Mouse (Mus musculus) MEL (cell line): ENCODE results near the gene Ssr1. TPM values are rescaled to one million over a fixed set of nuclear protein-coding genes. Genes with fewer than 3 reads are reported as not detected.

Source experiments
- DNase-seq: peaks from one replicate; pipeline ENCODE4 v3.0.0; 2011; ENCODE audit warnings: low read depth, low spot score
- H3K27ac ChIP-seq: 2 replicates; pipeline ENCODE4 v1.5.1; 2012; ENCODE audit warnings: low read depth, mild to moderate bottlenecking, control low read depth, low read length, moderate library complexity; ENCODE audit not compliant: control insufficient read depth
- H3K27me3 ChIP-seq, 2 experiments: fragments of 150-350 bp in 1 of 2; sonication (generic) in 1 of 2; 2 replicates each; pipeline ENCODE4 v1.6.1; 2012; ENCODE audit warnings: low read length in 2 of 2, mild to moderate bottlenecking in 2 of 2, improper control_type of control experiment in 1 of 2, moderate library complexity in 1 of 2; ENCODE audit not compliant: insufficient read depth in 2 of 2, control insufficient read depth in 1 of 2
- H3K36me3 ChIP-seq, 2 experiments: 2 replicates each; pipeline ENCODE4 v1.6.1; 2012 to 2014; ENCODE audit warnings: low read length in 2 of 2, improper control_type of control experiment in 1 of 2, inconsistent platforms in 1 of 2, mild to moderate bottlenecking in 1 of 2; ENCODE audit not compliant: insufficient read depth in 2 of 2, control insufficient read depth in 1 of 2
- H3K4me1 ChIP-seq, 2 experiments: fragments of 150-350 bp in 1 of 2; sonication (generic) in 1 of 2; 2 replicates each; pipeline ENCODE4 v1.6.1; 2012; ENCODE audit warnings: low read length in 2 of 2, improper control_type of control experiment in 1 of 2, mild to moderate bottlenecking in 1 of 2; ENCODE audit not compliant: insufficient read depth in 2 of 2, control insufficient read depth in 1 of 2
- H3K4me3 ChIP-seq, 2 experiments: fragments of 150-350 bp in 1 of 2; sonication (generic) in 1 of 2; 2 replicates each; pipeline ENCODE4 v1.5.1; 2012; ENCODE audit warnings: low read depth in 2 of 2, low read length in 2 of 2, mild to moderate bottlenecking in 2 of 2, moderate library complexity in 2 of 2, control low read depth in 1 of 2, improper control_type of control experiment in 1 of 2; ENCODE audit not compliant: control insufficient read depth in 1 of 2, insufficient read depth in 1 of 2
- H3K79me2 ChIP-seq: 2 replicates; pipeline ENCODE4 v1.6.1; 2012; ENCODE audit warnings: mild to moderate bottlenecking, low read length, moderate library complexity; ENCODE audit not compliant: control insufficient read depth, poor library complexity, insufficient read depth
- H3K9ac ChIP-seq: 2 replicates; pipeline ENCODE4 v1.6.1; 2012; ENCODE audit warnings: low read depth, mild to moderate bottlenecking, control low read depth, low read length, moderate library complexity; ENCODE audit not compliant: control insufficient read depth, poor library complexity, severe bottlenecking
- H3K9me3 ChIP-seq: fragments of 150-350 bp; sonication (generic); replicated peaks from 2 replicates; pipeline ENCODE4 v1.6.1; 2012; ENCODE audit warnings: mild to moderate bottlenecking, low read length, improper control_type of control experiment, moderate library complexity; ENCODE audit not compliant: insufficient read depth
- BHLHE40 ChIP-seq: IDR thresholded peaks from 2 replicates; pipeline ENCODE4 v1.6.1; 2012; ENCODE audit warnings: low read depth, mild to moderate bottlenecking, inconsistent platforms, low read length, improper control_type of control experiment, borderline replicate concordance
- CHD1 ChIP-seq: IDR thresholded peaks from 2 replicates; pipeline ENCODE4 v1.6.1; 2012; ENCODE audit warnings: low read depth, mild to moderate bottlenecking, inconsistent platforms, low read length, improper control_type of control experiment
- CTCF ChIP-seq, 3 experiments: IDR thresholded peaks in 2 of 3; conservative IDR thresholded peaks in 1 of 3; 2 replicates each; pipeline ENCODE4 v1.5.1; 2011 to 2012; ENCODE audit warnings: low read length in 3 of 3, low read depth in 2 of 3, mild to moderate bottlenecking in 2 of 3, improper control_type of control experiment in 1 of 3, inconsistent platforms in 1 of 3, mixed read lengths in 1 of 3, moderate library complexity in 1 of 3; ENCODE audit not compliant: control insufficient read depth in 1 of 3, insufficient read depth in 1 of 3, poor library complexity in 1 of 3, severe bottlenecking in 1 of 3
- EP300 ChIP-seq, 2 experiments: IDR thresholded peaks; 2 replicates each; pipeline ENCODE4 v1.6.1; 2011; ENCODE audit warnings: improper control_type of control experiment in 2 of 2, low read length in 2 of 2, low read depth in 1 of 2, mild to moderate bottlenecking in 1 of 2
- GABPA ChIP-seq: IDR thresholded peaks from 2 replicates; pipeline ENCODE4 v1.6.1; 2012; ENCODE audit warnings: low read depth, mild to moderate bottlenecking, inconsistent platforms, low read length, improper control_type of control experiment, moderate library complexity
- GATA1 ChIP-seq: IDR thresholded peaks from 2 replicates; pipeline ENCODE4 v1.6.1; 2011; ENCODE audit warnings: low read depth, low read length, improper control_type of control experiment
- HCFC1 ChIP-seq: IDR thresholded peaks from 2 replicates; pipeline ENCODE4 v1.6.1; 2012; ENCODE audit warnings: low read depth, mild to moderate bottlenecking, inconsistent platforms, low read length, improper control_type of control experiment, moderate library complexity
- KAT2A ChIP-seq: conservative IDR thresholded peaks from 2 replicates; pipeline ENCODE4 v1.6.1; 2012; ENCODE audit warnings: low read depth, low read length, improper control_type of control experiment, inconsistent platforms
- MAX ChIP-seq: IDR thresholded peaks from 2 replicates; pipeline ENCODE4 v1.6.1; 2011; ENCODE audit warnings: low read length, improper control_type of control experiment
- MEF2A ChIP-seq: IDR thresholded peaks from 2 replicates; pipeline ENCODE4 v1.6.1; 2014; ENCODE audit warnings: low read depth, mild to moderate bottlenecking, inconsistent platforms, low read length, improper control_type of control experiment; ENCODE audit not compliant: poor library complexity, insufficient replicate concordance, severe bottlenecking; ENCODE audit errors: extremely low read depth
- MXI1 ChIP-seq: IDR thresholded peaks from 2 replicates; pipeline ENCODE4 v1.6.1; 2011; ENCODE audit warnings: mild to moderate bottlenecking, low read depth, low read length, improper control_type of control experiment
- MYB ChIP-seq: IDR thresholded peaks from 2 replicates; pipeline ENCODE4 v1.6.1; 2011; ENCODE audit warnings: mild to moderate bottlenecking, low read depth, low read length, improper control_type of control experiment
- MYC ChIP-seq: IDR thresholded peaks from 2 replicates; pipeline ENCODE4 v1.6.1; 2011; ENCODE audit warnings: low read depth, mild to moderate bottlenecking, low read length, improper control_type of control experiment, moderate library complexity
- NRF1 ChIP-seq: IDR thresholded peaks from 2 replicates; pipeline ENCODE4 v1.6.1; 2014; ENCODE audit warnings: low read depth, mild to moderate bottlenecking, inconsistent platforms, low read length, improper control_type of control experiment, moderate library complexity; ENCODE audit not compliant: poor library complexity, insufficient read depth, severe bottlenecking
- POLR2A ChIP-seq, 2 experiments: IDR thresholded peaks; 2 replicates each; pipeline ENCODE4 v1.6.1; 2011 to 2012; ENCODE audit warnings: low read length in 2 of 2, mild to moderate bottlenecking in 2 of 2, control low read depth in 1 of 2, improper control_type of control experiment in 1 of 2, low read depth in 1 of 2, moderate library complexity in 1 of 2; ENCODE audit not compliant: control insufficient read depth in 1 of 2, insufficient read depth in 1 of 2, poor library complexity in 1 of 2
- POLR2AphosphoS2 ChIP-seq: IDR thresholded peaks from 2 replicates; pipeline ENCODE4 v1.6.1; 2011; ENCODE audit warnings: low read length, improper control_type of control experiment
- POLR2AphosphoS5 ChIP-seq: IDR thresholded peaks from 2 replicates; pipeline ENCODE4 v1.6.1; 2012; ENCODE audit warnings: low read depth, borderline replicate concordance, mild to moderate bottlenecking, inconsistent platforms, low read length, moderate library complexity, mixed read lengths
- RAD21 ChIP-seq: IDR thresholded peaks from 2 replicates; pipeline ENCODE4 v1.6.1; 2011; ENCODE audit warnings: mild to moderate bottlenecking, low read depth, low read length, improper control_type of control experiment
- RCOR1 ChIP-seq: IDR thresholded peaks from 2 replicates; pipeline ENCODE4 v1.6.1; 2012; ENCODE audit warnings: low read depth, mild to moderate bottlenecking, inconsistent platforms, low read length, improper control_type of control experiment
- SIN3A ChIP-seq: IDR thresholded peaks from 2 replicates; pipeline ENCODE4 v1.6.1; 2012; ENCODE audit warnings: low read length, improper control_type of control experiment, inconsistent platforms
- TBP ChIP-seq: IDR thresholded peaks from 2 replicates; pipeline ENCODE4 v1.8.0; 2011; ENCODE audit warnings: low read depth, low read length, improper control_type of control experiment
- TCF12 ChIP-seq: IDR thresholded peaks from 2 replicates; pipeline ENCODE4 v1.6.1; 2014; ENCODE audit warnings: low read depth, mild to moderate bottlenecking, inconsistent platforms, low read length, improper control_type of control experiment, moderate library complexity
- UBTF ChIP-seq: IDR thresholded peaks from 2 replicates; pipeline ENCODE4 v1.6.1; 2012; ENCODE audit warnings: low read depth, mild to moderate bottlenecking, inconsistent platforms, low read length, improper control_type of control experiment, moderate library complexity, borderline replicate concordance; ENCODE audit not compliant: insufficient read depth
- USF2 ChIP-seq, 2 experiments: IDR thresholded peaks; 2 replicates each; pipeline ENCODE4 v1.6.1; 2011 to 2012; ENCODE audit warnings: improper control_type of control experiment in 2 of 2, low read length in 2 of 2, borderline replicate concordance in 1 of 2, inconsistent platforms in 1 of 2, low read depth in 1 of 2, mild to moderate bottlenecking in 1 of 2; ENCODE audit not compliant: insufficient read depth in 1 of 2
- ZC3H11A ChIP-seq: IDR thresholded peaks from 2 replicates; pipeline ENCODE4 v1.6.1; 2012; ENCODE audit warnings: low read depth, mild to moderate bottlenecking, inconsistent platforms, low read length, improper control_type of control experiment
- ZKSCAN1 ChIP-seq: IDR thresholded peaks from 2 replicates; pipeline ENCODE4 v1.6.1; 2012; ENCODE audit warnings: low read depth, mild to moderate bottlenecking, inconsistent platforms, low read length, improper control_type of control experiment, moderate library complexity
- ZMIZ1 ChIP-seq: IDR thresholded peaks from 2 replicates; pipeline ENCODE4 v1.6.1; 2012; ENCODE audit warnings: low read depth, mild to moderate bottlenecking, inconsistent platforms, low read length, improper control_type of control experiment, moderate library complexity
- ZNF384 ChIP-seq: IDR thresholded peaks from 2 replicates; pipeline ENCODE4 v1.6.1; 2012; ENCODE audit warnings: low read depth, mild to moderate bottlenecking, inconsistent platforms, low read length, improper control_type of control experiment
- polyA plus RNA-seq, 2 experiments: library from polyadenylated mRNA; stranded (reverse) in 1 of 2; unstranded in 1 of 2; fragments of >175 nt in 1 of 2; fragments of >200 nt in 1 of 2; gene quantifications; 2 replicates each; pipeline versions ENCODE4 v1.2.1 to v1.2.4; 2012; ENCODE audit warnings: low replicate concordance in 2 of 2, low read depth in 1 of 2; ENCODE audit not compliant: insufficient read length in 2 of 2, insufficient read depth in 1 of 2, missing spikeins in 1 of 2
- total RNA-seq: library from RNA; depleted of rRNA; stranded (reverse); fragments of 300-350 nt; gene quantifications from 2 replicates; pipeline ENCODE4 v1.2.3, GENCODE M21; 2012

The Ssr1 gene
- total and polyA plus RNA-seq, 3 experiments: 30.9 to 104 (median 77.2) TPM

DNA sequence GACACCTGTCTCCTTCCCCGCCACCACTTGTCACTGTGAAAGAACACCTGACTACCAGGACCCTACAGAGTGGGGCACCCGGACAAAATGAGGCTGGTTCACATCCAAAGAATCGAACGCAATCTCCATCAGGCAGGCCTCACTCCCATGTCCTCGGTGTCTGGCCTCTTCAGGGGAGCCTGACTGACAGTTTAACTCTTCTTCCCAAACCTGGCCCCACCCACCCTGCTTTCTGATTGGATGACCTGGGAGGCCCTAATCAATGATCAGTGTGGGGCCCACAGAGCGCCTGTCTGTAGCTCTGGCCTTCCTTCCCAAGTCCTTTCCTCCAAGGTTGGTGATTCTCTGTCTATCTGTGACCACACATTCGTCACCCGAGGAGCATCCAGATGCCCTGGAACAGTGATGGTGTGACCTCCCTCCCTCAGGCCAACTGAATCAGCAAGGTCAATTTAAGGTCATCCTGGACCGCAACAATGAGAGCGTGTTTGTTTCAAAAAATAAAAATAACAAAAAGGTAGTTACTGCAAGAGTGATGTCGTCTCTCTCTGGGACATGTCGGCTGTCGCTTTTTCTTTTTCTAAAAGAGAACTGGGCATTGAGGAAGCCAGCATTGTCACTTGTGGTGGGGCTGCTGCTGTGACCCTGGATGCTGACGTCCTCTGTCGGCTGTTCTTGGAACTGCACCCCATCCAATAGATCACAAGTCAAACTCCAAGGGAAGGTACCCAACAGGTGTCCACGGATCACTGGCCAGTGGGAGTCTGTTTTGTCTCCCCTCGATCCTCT, 28.7 kb downstream of the Ssr1 start (continued):
- no peak for TF ChIP-seq BHLHE40
- no peak for TF ChIP-seq ZKSCAN1
- TF ChIP-seq RCOR1: peak; percentile 39; the same call in 1 of the 2 replicates
- TF ChIP-seq POLR2AphosphoS2: peak; percentile 66
- TF ChIP-seq HCFC1: peak; percentile 73
- no peak for TF ChIP-seq UBTF
- peak; percentile 81 for TF ChIP-seq TBP
- no peak for TF ChIP-seq MEF2A
- TF ChIP-seq MXI1: no peak; the same call in none of the 2 replicates
- 0 out of 2 replicates have a peak, but pooled peaks have one; percentile 39 for TF ChIP-seq MYB
- TF ChIP-seq USF2 (IDR thresholded peaks at IDR 0.05; ENCODE audit: borderline replicate concordance in 1 of 2, insufficient read depth in 1 of 2, low read depth in 1 of 2, low read length in 2 of 2): no peak
- TF ChIP-seq NRF1: no peak
- TF ChIP-seq ZC3H11A: peak; percentile 88
- peak; percentile 55; the same call in 1 of the 2 replicates for TF ChIP-seq CHD1
- TF ChIP-seq POLR2AphosphoS5: no peak

DNA sequence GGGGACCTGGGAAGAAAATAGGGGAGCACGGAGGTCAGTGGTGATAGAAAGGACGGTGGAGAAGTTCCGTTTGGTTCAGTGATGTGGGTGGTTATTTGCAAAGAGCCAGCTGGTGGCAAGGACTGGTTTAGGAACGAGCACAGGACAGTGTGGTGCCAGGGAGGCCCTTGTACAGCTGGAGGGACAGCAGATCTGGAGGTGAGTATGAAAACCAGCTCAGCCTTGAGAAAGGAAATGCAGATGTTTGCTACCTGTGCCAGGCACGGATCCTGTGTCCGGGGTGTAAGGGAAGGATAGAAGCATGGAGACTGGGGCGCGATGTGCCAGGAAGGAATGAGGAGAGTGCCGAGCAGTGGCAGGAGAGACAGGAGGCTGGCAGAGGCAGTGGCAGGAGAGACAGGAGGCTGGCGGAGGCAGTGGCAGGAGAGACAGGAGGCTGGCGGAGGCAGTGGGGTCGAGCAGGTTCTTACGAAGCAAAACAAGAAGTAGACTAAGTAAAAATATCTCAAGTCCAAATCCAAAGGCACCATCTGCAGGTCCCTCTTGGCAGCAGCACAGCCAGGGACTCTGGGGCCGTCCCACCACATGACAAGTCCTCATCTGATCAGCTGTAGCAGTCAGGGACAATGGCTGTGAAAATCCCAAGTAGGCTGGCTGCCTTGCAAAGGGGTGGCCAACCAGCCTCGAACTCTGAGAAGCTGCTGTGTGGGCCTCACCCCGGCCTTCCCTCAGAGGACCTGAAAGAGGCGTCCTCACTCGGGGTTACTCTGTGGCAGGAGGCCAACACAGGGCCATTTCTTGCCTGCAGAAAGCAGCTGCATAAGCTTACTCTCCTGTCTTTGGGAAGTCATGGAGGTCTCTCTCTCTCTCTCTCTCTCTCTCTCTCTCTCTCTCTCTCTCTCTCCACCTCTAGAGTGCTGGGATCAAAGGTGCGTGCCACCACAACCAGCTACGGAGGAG, 29.6 kb downstream of the Ssr1 start:
- peak overlapping the region; percentile 73 for H3K9ac ChIP-seq
- DNase-seq: peak; percentile 86
- TF ChIP-seq GABPA (no peak), ZNF384 (no peak), USF2 (IDR thresholded peaks at IDR 0.05; ENCODE audit: borderline replicate concordance in 1 of 2, insufficient read depth in 1 of 2, low read depth in 1 of 2, low read length in 2 of 2) (no peak), RAD21 (peak; percentile 55), MXI1 (peak; percentile 69), EP300 (IDR thresholded peaks at IDR 0.05; ENCODE audit: low read depth in 1 of 2, low read length in 2 of 2) (no peak), POLR2A (IDR thresholded peaks at IDR 0.05; ENCODE audit: control insufficient read depth in 1 of 2, insufficient read depth in 1 of 2, low read depth in 1 of 2, low read length in 2 of 2, poor library complexity in 1 of 2) (no peak; a peak in 1 of 4 replicates), SIN3A (peak; percentile 72; the same call in 1 of the 2 replicates), ZMIZ1 (no peak), MYC (no peak), BHLHE40 (no peak), HCFC1 (peak; percentile 25; the same call in 1 of the 2 replicates), UBTF (0 out of 2 replicates have a peak, but pooled peaks have one; percentile 60), CHD1 (no peak), MEF2A (no peak), TCF12 (peak; percentile 41; the same call in 1 of the 2 replicates), RCOR1 (no peak), GATA1 (no peak), NRF1 (no peak), CTCF (IDR thresholded peaks at IDR 0.05 in 2 of 3, conservative IDR thresholded peaks at IDR 0.05 in 1 of 3; ENCODE audit: control insufficient read depth in 1 of 3, insufficient read depth in 1 of 3, low read depth in 2 of 3, low read length in 3 of 3, poor library complexity in 1 of 3, severe bottlenecking in 1 of 3) (peak in 2 of 3 experiments; percentile 46 to 47; a peak in 4 of 6 replicates), KAT2A (no peak), ZC3H11A (peak; percentile 50), MAX (peak; percentile 58)

More for the DNA sequence above, 29.6 kb downstream of the Ssr1 start:
- peak overlapping the region; percentile 62 to 83 for H3K4me3 ChIP-seq
- peak overlapping the region; percentile 77 for H3K27ac ChIP-seq
- no peaks in the 10 kb centered on the region; the same call in 1 of the 2 replicates for H3K79me2 ChIP-seq
- H3K36me3 ChIP-seq: peaks cover 0 to 11% of the 10 kb centered on the region in 2 experiments; a peak in 2 of 4 replicates
- H3K27me3 ChIP-seq: no peaks in the 10 kb centered on the region
- H3K4me1 ChIP-seq: peaks cover 13 to 25% of the 10 kb centered on the region in 2 experiments; a peak in 3 of 4 replicates
- H3K9me3 ChIP-seq: no peaks in the 10 kb centered on the region
